Mouse (Mus musculus): ENCODE results near the gene Ccsap. TPM values are rescaled to one million over a fixed set of nuclear protein-coding genes. Genes with fewer than 3 reads are reported as not detected.

Gene Ccsap
- 0.63 TPM for polyA plus RNA-seq (2014; fragmentation: Illumina TruSeq; extraction: RNeasy Lipid Tissue Mini Kit (QIAGEN cat#74804); ENCODE audit: low replicate concordance)

DNA sequence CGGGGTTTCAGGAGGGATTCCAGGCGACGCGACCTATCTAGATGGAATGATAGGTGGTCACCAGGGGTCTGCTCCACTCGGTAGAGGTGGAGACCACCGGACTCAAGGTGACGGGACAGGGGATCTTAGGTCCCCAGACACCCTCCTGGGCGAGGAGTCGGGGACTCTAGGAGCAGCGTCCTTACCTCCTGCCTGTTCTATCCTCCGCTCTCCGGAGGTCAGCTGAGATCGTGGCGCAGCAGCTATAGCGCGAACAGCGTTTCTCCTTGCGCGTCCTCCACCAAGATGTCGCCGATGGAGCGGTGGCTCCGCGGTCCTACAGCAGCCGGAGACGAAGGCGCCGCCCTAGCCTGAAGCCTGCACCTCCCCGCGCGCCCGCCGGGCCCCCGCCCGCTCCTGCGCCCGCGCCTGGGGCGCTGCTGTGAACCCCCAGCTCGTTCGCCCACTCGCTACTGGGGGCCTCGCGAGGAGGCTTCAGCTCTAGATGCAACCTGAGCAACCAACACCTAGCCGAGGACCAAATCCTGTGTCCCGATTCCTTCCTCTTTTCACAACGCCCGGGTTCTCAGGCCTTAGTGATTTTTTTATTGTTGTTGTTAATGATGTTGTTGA lies at the start of gene Ccsap:
Ccsap (minus strand) TSS at position 562 of the 612 bp plus-strand sequence.

DNA sequence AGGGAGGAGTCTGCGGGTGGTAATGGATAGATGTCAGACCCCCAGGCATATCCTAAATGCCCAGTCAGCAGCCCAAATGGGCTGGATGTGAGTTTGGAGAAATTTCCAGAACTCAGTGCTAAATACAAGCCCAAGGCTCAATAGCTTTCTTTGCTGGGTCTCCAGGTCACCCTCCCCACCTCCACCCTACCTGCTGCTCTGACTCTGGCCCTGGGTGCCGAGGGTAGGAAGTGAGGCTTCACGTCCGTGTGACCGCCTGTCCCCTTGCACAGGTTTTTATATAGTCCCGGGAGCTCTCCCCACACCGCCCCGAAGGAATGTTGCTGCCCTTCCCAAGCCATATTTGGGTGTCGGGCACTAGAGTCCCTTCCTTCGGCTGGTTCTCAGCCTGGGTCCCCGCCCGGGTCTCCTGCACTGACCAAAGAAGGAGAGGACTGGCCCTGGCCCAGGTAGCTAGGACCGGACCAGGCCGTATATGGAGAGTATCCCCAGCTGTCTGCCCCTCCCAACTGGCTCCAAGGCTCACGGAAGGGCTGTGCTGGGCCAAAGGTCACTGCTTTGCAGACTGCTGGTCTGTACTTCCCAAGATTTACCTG lies 34.6 kb upstream of the Ccsap start, which contains the start of gene Acta1:
Acta1 (minus strand) TSS at position 250 of the 596 bp plus-strand sequence.

DNA sequence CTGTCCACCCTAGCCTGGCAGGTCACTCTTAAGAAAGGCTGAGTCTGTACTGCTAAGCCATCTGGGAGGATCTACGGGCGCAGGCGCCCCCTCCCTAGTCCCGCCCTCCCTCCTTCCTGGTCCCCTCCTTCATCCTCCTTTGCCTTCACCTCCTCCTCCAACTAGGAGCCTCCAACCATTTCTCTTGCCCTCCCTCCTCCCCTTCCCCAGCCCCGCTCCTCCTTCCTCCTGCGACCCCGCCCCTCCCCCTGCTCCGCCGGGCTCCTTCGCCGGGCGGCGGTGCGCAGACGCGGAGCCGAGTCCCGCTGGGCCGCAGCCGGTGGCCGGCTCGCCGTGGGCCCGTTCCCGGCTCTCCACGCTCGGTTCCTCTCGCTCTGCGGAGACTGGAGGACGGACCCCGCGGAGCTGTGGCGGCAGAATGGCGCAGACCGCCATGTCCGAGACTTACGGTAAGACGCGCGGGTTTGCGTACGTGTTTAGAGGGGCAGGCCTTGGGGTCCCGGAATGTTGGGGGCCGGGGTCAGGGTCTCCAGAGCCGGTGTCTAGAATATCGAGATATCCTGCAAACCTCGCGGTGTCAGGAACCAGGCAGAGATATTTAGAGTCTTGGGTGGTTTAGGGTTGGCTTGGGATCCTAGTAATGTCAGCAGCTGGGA lies 54.2 kb downstream of the Ccsap start, which contains the start of gene Rab4a:
Rab4a (plus strand) TSS at position 268 of the 656 bp plus-strand sequence.

Other genes starting within 250 kb of the Ccsap start
- gene Rhou, start 206.3 kb downstream of the Ccsap start, polyA plus RNA-seq (2014; fragmentation: Illumina TruSeq; extraction: RNeasy Lipid Tissue Mini Kit (QIAGEN cat#74804); ENCODE audit: low replicate concordance), result 26.2 TPM
- gene Rab4a, start 54.2 kb downstream of the Ccsap start, polyA plus RNA-seq (2014; fragmentation: Illumina TruSeq; extraction: RNeasy Lipid Tissue Mini Kit (QIAGEN cat#74804); ENCODE audit: low replicate concordance), result 26.7 TPM
- gene Acta1, start 34.5 kb upstream of the Ccsap start, polyA plus RNA-seq (2014; fragmentation: Illumina TruSeq; extraction: RNeasy Lipid Tissue Mini Kit (QIAGEN cat#74804); ENCODE audit: low replicate concordance), result not detected
- gene Nup133, start 89.1 kb upstream of the Ccsap start, polyA plus RNA-seq (2014; fragmentation: Illumina TruSeq; extraction: RNeasy Lipid Tissue Mini Kit (QIAGEN cat#74804); ENCODE audit: low replicate concordance), result 2.9 TPM
- 20.4 TPM for gene Abcb10, start 122.9 kb upstream of the Ccsap start, polyA plus RNA-seq (2014; fragmentation: Illumina TruSeq; extraction: RNeasy Lipid Tissue Mini Kit (QIAGEN cat#74804); ENCODE audit: low replicate concordance)
- 5.0 TPM for gene Taf5l, start 161.2 kb upstream of the Ccsap start, polyA plus RNA-seq (2014; fragmentation: Illumina TruSeq; extraction: RNeasy Lipid Tissue Mini Kit (QIAGEN cat#74804); ENCODE audit: low replicate concordance)
- 2.4 TPM for gene Urb2, start 161.3 kb upstream of the Ccsap start, polyA plus RNA-seq (2014; fragmentation: Illumina TruSeq; extraction: RNeasy Lipid Tissue Mini Kit (QIAGEN cat#74804); ENCODE audit: low replicate concordance)